Mouse (Mus musculus) heart, adult 2 months (tissue): Measurements from ENCODE around the gene Nusap1. TPM values are rescaled to one million over a fixed set of nuclear protein-coding genes. Genes with fewer than 3 reads are reported as not detected.
A peak's percentile ranks its signal among the peaks of the same experiment; 100 is the strongest.
"Not testable (repeated sequence)": the region's sequence is repeated elsewhere in the genome, so short reads cannot be mapped to it uniquely, and the experiment has no call there.

ENCODE experiments used
- DNase-seq, 2 experiments: peaks; one replicate each; pipeline ENCODE4 v3.0.0; 2021
- H3K27ac ChIP-seq: fragments of 200-600 bp; 2 replicates; pipeline ENCODE4 v1.8.1; 2022
- H3K27me3 ChIP-seq: fragments of 200-500 bp; 2 replicates; pipeline ENCODE4 v1.6.1; 2012; ENCODE audit warnings: mild to moderate bottlenecking, low read length, inconsistent platforms, mixed read lengths; ENCODE audit not compliant: control insufficient read depth, insufficient read depth
- H3K36me3 ChIP-seq: fragments of 200-500 bp; 2 replicates; pipeline ENCODE4 v1.6.1; 2012; ENCODE audit warnings: low read length, inconsistent platforms; ENCODE audit not compliant: control insufficient read depth, insufficient read depth
- H3K4me1 ChIP-seq: fragments of 200-500 bp; 2 replicates; pipeline ENCODE4 v1.6.1; 2011; ENCODE audit warnings: low read length; ENCODE audit not compliant: control insufficient read depth, insufficient read depth
- H3K4me3 ChIP-seq: fragments of 200-600 bp; 2 replicates; pipeline ENCODE4 v1.8.1; 2022
- H3K79me2 ChIP-seq: fragments of 200-500 bp; replicated peaks from 2 replicates; pipeline ENCODE4 v1.6.1; 2012; ENCODE audit warnings: mild to moderate bottlenecking, inconsistent platforms, low read length, moderate library complexity, mixed read lengths; ENCODE audit not compliant: control insufficient read depth, insufficient read depth
- H3K9ac ChIP-seq: fragments of 200-500 bp; 2 replicates; pipeline ENCODE4 v1.6.1; 2012; ENCODE audit warnings: low read depth, mild to moderate bottlenecking, control low read depth, inconsistent platforms, low read length, mixed read lengths
- CTCF ChIP-seq: fragments of 200-600 bp; IDR thresholded peaks from 2 replicates; pipeline ENCODE4 v1.8.1; 2022; ENCODE audit warnings: antibody characterized with exemption, mild to moderate bottlenecking, moderate library complexity
- EP300 ChIP-seq: fragments of 200-500 bp; IDR thresholded peaks from 2 replicates; pipeline ENCODE4 v1.6.1; 2011; ENCODE audit warnings: low read depth, low read length, control low read depth; ENCODE audit not compliant: insufficient read depth
- POLR2A ChIP-seq: fragments of 200-500 bp; IDR thresholded peaks from 2 replicates; pipeline ENCODE4 v1.6.1; 2011; ENCODE audit warnings: mild to moderate bottlenecking, low read depth, low read length, control low read depth; ENCODE audit not compliant: insufficient read depth
- WGBS: fragments of 180-500 bp; shearing (Covaris S2); methylation state at CpG from one replicate; pipeline ENCODE4 v1.1.7; 2018; 5-methylcytosine and 5-hydroxymethylcytosine counted together
- intact Hi-C: fragments of 180-260 bp; cut with DNase I; formaldehyde crosslinking; loops from one replicate; pipeline ENCODE4 v1.15.1; 2025
- polyA plus RNA-seq: library from polyadenylated mRNA; depleted of rRNA; stranded (reverse); fragments of >200 nt; gene quantifications from 2 replicates; pipeline ENCODE4 v1.2.3, GENCODE M21; 2012
- total RNA-seq, 2 experiments: library from RNA; stranded (reverse); gene quantifications; 2 replicates each; pipeline ENCODE4 v1.2.3; 2021

The Nusap1 gene
- total and polyA plus RNA-seq, 3 experiments, result 0.31 to 2.0 (median 0.84) TPM

- Histone ChIP-seq H3K27ac (no peak overlapping the region), H3K9ac (no peak overlapping the region), H3K4me1 (no peaks in the 10 kb centered on the region; the same call in 1 of the 2 replicates), H3K4me3 (no peak overlapping the region), H3K27me3 (no peaks in the 10 kb centered on the region), H3K79me2 (no peaks in the 10 kb centered on the region), H3K36me3 (no peaks in the 10 kb centered on the region)
- DNase-seq, result no peak
- 98% methylated on average over 2 of the region's 2 CpGs for WGBS
- TF ChIP-seq POLR2A (no peak), CTCF (no peak), EP300 (no peak)
- intact Hi-C loops, result no loop called here
These were observed 3.2 kb downstream of the Nusap1 start for GRCm38 (mm10) chr2:119621302-119621701.

DNA sequence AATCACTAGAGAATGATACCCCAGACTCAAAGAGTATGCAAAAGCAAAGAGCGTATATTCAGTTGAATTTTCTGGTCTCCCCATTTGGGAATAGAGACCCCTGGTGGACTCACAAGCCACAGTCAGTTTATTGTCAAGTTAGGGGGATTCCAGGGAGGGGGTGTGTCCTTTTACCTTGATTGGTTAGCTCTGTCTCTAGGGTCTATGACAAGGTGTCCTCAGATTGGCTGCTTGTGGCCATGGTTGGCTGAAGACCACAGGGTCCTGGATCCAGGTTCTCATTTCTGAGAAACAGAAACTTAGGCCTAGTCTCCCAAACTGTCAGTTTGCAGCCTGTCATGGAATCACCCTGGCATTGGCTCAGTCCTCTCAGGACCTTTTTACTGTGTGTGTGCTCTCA, 18.7 kb downstream of the Nusap1 start:
- Histone ChIP-seq H3K27me3 (no peaks in the 10 kb centered on the region), H3K9ac (no peak overlapping the region), H3K36me3 (no peaks in the 10 kb centered on the region), H3K27ac (no peak overlapping the region), H3K79me2 (no peaks in the 10 kb centered on the region), H3K4me1 (no peaks in the 10 kb centered on the region), H3K4me3 (no peak overlapping the region)
- intact Hi-C loops, result no loop called here
- WGBS, result 94% methylated on average over 1 of the region's 1 CpGs
- TF ChIP-seq POLR2A (no peak), EP300 (no peak), CTCF (no peak)
- DNase-seq, result no peak

DNA sequence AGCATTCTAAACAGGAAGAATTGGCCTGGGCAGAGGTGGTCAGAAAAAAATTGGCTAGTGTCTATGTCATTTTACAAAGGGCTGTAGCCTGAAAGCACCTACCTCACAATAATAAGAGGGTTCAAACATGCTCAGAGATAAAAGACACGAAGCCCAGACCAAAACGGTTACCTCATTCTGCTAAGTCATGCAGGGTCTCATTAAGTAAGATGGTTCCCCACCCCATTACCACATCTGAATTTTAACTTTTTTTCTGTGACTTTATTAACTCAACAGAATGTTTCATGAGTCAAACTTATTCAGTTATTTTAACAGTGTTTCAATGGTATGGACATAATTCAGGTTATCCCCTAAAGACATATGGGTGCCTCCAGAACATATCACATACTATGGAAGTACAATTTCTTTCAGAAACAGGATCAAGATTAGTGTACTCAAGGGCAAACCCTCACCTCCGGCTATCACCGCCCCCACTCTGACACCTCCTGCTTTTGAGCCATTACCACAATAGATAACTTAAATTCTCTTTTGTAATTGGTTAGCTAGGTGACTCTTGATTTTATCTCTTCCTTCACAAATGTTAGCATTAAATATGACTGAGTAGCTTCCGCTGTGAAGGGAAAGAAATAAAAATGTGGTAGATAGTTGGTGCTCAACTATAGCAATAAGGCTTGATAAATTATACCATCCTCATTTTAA, 23.3 kb downstream of the Nusap1 start:
- no peak overlapping the region for H3K9ac ChIP-seq
- no peak overlapping the region for H3K4me3 ChIP-seq
- no peaks in the 10 kb centered on the region for H3K4me1 ChIP-seq
- no peak for DNase-seq
- intact Hi-C loops, result no loop called here
- no peaks in the 10 kb centered on the region for H3K79me2 ChIP-seq
- TF ChIP-seq CTCF, result no peak
- TF ChIP-seq EP300, result no peak
- no peak for TF ChIP-seq POLR2A
- 95% methylated on average over 5 of the region's 5 CpGs for WGBS
- H3K36me3 ChIP-seq, result no peaks in the 10 kb centered on the region
- no peaks in the 10 kb centered on the region for H3K27me3 ChIP-seq
- H3K27ac ChIP-seq, result no peak overlapping the region

- intact Hi-C loops, result no loop called here
- WGBS, result 93% methylated on average over 5 of the region's 5 CpGs
- Histone ChIP-seq H3K36me3 (no peaks in the 10 kb centered on the region), H3K79me2 (no peaks in the 10 kb centered on the region), H3K4me1 (no peaks in the 10 kb centered on the region), H3K27me3 (no peaks in the 10 kb centered on the region), H3K4me3 (no peak overlapping the region), H3K9ac (no peak overlapping the region), H3K27ac (no peak overlapping the region)
- TF ChIP-seq EP300 (no peak), CTCF (no peak), POLR2A (no peak)
- no peak for DNase-seq
These were observed 26.2 kb downstream of the Nusap1 start for GRCm38 (mm10) chr2:119644254-119644653.

- Histone ChIP-seq H3K9ac (peak within 1 kb of the TSS; percentile 92), H3K27me3 (no peaks in the 10 kb centered on the region), H3K27ac (peak within 1 kb of the TSS; percentile 86), H3K4me3 (peak within 1 kb of the TSS; percentile 65), H3K4me1 (no peaks in the 10 kb centered on the region), H3K79me2 (no peaks in the 10 kb centered on the region), H3K36me3 (peaks cover 2% of the 10 kb centered on the region; the same call in 1 of the 2 replicates)
- WGBS, result under 1% methylated on average over 44 of the region's 44 CpGs
- TF ChIP-seq EP300 (peak; percentile 83; the same call in 1 of the 2 replicates), CTCF (no peak), POLR2A (peak; percentile 77)
- intact Hi-C loops, result loop anchor here (5.0 kb wide), 1 partner anchor 115 kb away; the partner anchor contains the start of genes Chp1 and Exd1
- DNase-seq, result peak; percentile 84 to 89
These were observed 44.4 kb downstream of the Nusap1 start, which contains the start of gene Ndufaf1 for GRCm38 (mm10) chr2:119662220-119663182. Ndufaf1 (minus strand) TSS chr2:119662827.

- H3K79me2 ChIP-seq, H3K36me3 ChIP-seq, H3K4me1 ChIP-seq, DNase-seq, H3K4me3 ChIP-seq, H3K27ac ChIP-seq, H3K9ac ChIP-seq, H3K27me3 ChIP-seq: not testable (repeated sequence)
- intact Hi-C loops, result loop anchor here (2.0 kb wide), 1 partner anchor 73 kb away; no protein-coding TSS in a partner anchor
- TF ChIP-seq CTCF, result peak; percentile 18; the same call in 1 of the 2 replicates
- WGBS, result 70% methylated on average over 20 of the region's 23 CpGs
These were observed 47.6 kb downstream of the Nusap1 start for GRCm38 (mm10) chr2:119665744-119666143.
